Mouse (Mus musculus) MEL (cell line): Measurements from ENCODE around the gene Eef1akmt2. TPM values are rescaled to one million over a fixed set of nuclear protein-coding genes. Genes with fewer than 3 reads are reported as not detected.

ENCODE experiments used
- DNase-seq: peaks from one replicate; pipeline ENCODE4 v3.0.0; 2011; ENCODE audit warnings: low read depth, low spot score
- H3K27ac ChIP-seq: 2 replicates; pipeline ENCODE4 v1.5.1; 2012; ENCODE audit warnings: low read depth, mild to moderate bottlenecking, control low read depth, low read length, moderate library complexity; ENCODE audit not compliant: control insufficient read depth
- H3K27me3 ChIP-seq, 2 experiments: fragments of 150-350 bp in 1 of 2; sonication (generic) in 1 of 2; 2 replicates each; pipeline ENCODE4 v1.6.1; 2012; ENCODE audit warnings: low read length in 2 of 2, mild to moderate bottlenecking in 2 of 2, improper control_type of control experiment in 1 of 2, moderate library complexity in 1 of 2; ENCODE audit not compliant: insufficient read depth in 2 of 2, control insufficient read depth in 1 of 2
- H3K36me3 ChIP-seq, 2 experiments: 2 replicates each; pipeline ENCODE4 v1.6.1; 2012 to 2014; ENCODE audit warnings: low read length in 2 of 2, improper control_type of control experiment in 1 of 2, inconsistent platforms in 1 of 2, mild to moderate bottlenecking in 1 of 2; ENCODE audit not compliant: insufficient read depth in 2 of 2, control insufficient read depth in 1 of 2
- H3K4me1 ChIP-seq, 2 experiments: fragments of 150-350 bp in 1 of 2; sonication (generic) in 1 of 2; 2 replicates each; pipeline ENCODE4 v1.6.1; 2012; ENCODE audit warnings: low read length in 2 of 2, improper control_type of control experiment in 1 of 2, mild to moderate bottlenecking in 1 of 2; ENCODE audit not compliant: insufficient read depth in 2 of 2, control insufficient read depth in 1 of 2
- H3K4me3 ChIP-seq, 2 experiments: fragments of 150-350 bp in 1 of 2; sonication (generic) in 1 of 2; 2 replicates each; pipeline ENCODE4 v1.5.1; 2012; ENCODE audit warnings: low read depth in 2 of 2, low read length in 2 of 2, mild to moderate bottlenecking in 2 of 2, moderate library complexity in 2 of 2, control low read depth in 1 of 2, improper control_type of control experiment in 1 of 2; ENCODE audit not compliant: control insufficient read depth in 1 of 2, insufficient read depth in 1 of 2
- H3K79me2 ChIP-seq: 2 replicates; pipeline ENCODE4 v1.6.1; 2012; ENCODE audit warnings: mild to moderate bottlenecking, low read length, moderate library complexity; ENCODE audit not compliant: control insufficient read depth, poor library complexity, insufficient read depth
- H3K9ac ChIP-seq: 2 replicates; pipeline ENCODE4 v1.6.1; 2012; ENCODE audit warnings: low read depth, mild to moderate bottlenecking, control low read depth, low read length, moderate library complexity; ENCODE audit not compliant: control insufficient read depth, poor library complexity, severe bottlenecking
- H3K9me3 ChIP-seq: fragments of 150-350 bp; sonication (generic); replicated peaks from 2 replicates; pipeline ENCODE4 v1.6.1; 2012; ENCODE audit warnings: mild to moderate bottlenecking, low read length, improper control_type of control experiment, moderate library complexity; ENCODE audit not compliant: insufficient read depth
- BHLHE40 ChIP-seq: IDR thresholded peaks from 2 replicates; pipeline ENCODE4 v1.6.1; 2012; ENCODE audit warnings: low read depth, mild to moderate bottlenecking, inconsistent platforms, low read length, improper control_type of control experiment, borderline replicate concordance
- CHD1 ChIP-seq: IDR thresholded peaks from 2 replicates; pipeline ENCODE4 v1.6.1; 2012; ENCODE audit warnings: low read depth, mild to moderate bottlenecking, inconsistent platforms, low read length, improper control_type of control experiment
- CHD2 ChIP-seq: IDR thresholded peaks from 2 replicates; pipeline ENCODE4 v1.6.1; 2011; ENCODE audit warnings: low read length, improper control_type of control experiment
- CTCF ChIP-seq, 3 experiments: IDR thresholded peaks in 2 of 3; conservative IDR thresholded peaks in 1 of 3; 2 replicates each; pipeline ENCODE4 v1.5.1; 2011 to 2012; ENCODE audit warnings: low read length in 3 of 3, low read depth in 2 of 3, mild to moderate bottlenecking in 2 of 3, improper control_type of control experiment in 1 of 3, inconsistent platforms in 1 of 3, mixed read lengths in 1 of 3, moderate library complexity in 1 of 3; ENCODE audit not compliant: control insufficient read depth in 1 of 3, insufficient read depth in 1 of 3, poor library complexity in 1 of 3, severe bottlenecking in 1 of 3
- E2F4 ChIP-seq: IDR thresholded peaks from 2 replicates; pipeline ENCODE4 v1.6.1; 2011; ENCODE audit warnings: low read depth, low read length, improper control_type of control experiment, borderline replicate concordance
- ELF1 ChIP-seq: IDR thresholded peaks from 2 replicates; pipeline ENCODE4 v1.6.1; 2014; ENCODE audit warnings: low read depth, mild to moderate bottlenecking, inconsistent platforms, low read length, improper control_type of control experiment, moderate library complexity
- EP300 ChIP-seq, 2 experiments: IDR thresholded peaks; 2 replicates each; pipeline ENCODE4 v1.6.1; 2011; ENCODE audit warnings: improper control_type of control experiment in 2 of 2, low read length in 2 of 2, low read depth in 1 of 2, mild to moderate bottlenecking in 1 of 2
- GABPA ChIP-seq: IDR thresholded peaks from 2 replicates; pipeline ENCODE4 v1.6.1; 2012; ENCODE audit warnings: low read depth, mild to moderate bottlenecking, inconsistent platforms, low read length, improper control_type of control experiment, moderate library complexity
- GATA1 ChIP-seq: IDR thresholded peaks from 2 replicates; pipeline ENCODE4 v1.6.1; 2011; ENCODE audit warnings: low read depth, low read length, improper control_type of control experiment
- HCFC1 ChIP-seq: IDR thresholded peaks from 2 replicates; pipeline ENCODE4 v1.6.1; 2012; ENCODE audit warnings: low read depth, mild to moderate bottlenecking, inconsistent platforms, low read length, improper control_type of control experiment, moderate library complexity
- JUND ChIP-seq: IDR thresholded peaks from 2 replicates; pipeline ENCODE4 v1.6.1; 2011; ENCODE audit warnings: low read depth, mild to moderate bottlenecking, improper control_type of control experiment, low read length
- KAT2A ChIP-seq: conservative IDR thresholded peaks from 2 replicates; pipeline ENCODE4 v1.6.1; 2012; ENCODE audit warnings: low read depth, low read length, improper control_type of control experiment, inconsistent platforms
- MAX ChIP-seq: IDR thresholded peaks from 2 replicates; pipeline ENCODE4 v1.6.1; 2011; ENCODE audit warnings: low read length, improper control_type of control experiment
- MAZ ChIP-seq: IDR thresholded peaks from 2 replicates; pipeline ENCODE4 v1.6.1; 2012; ENCODE audit warnings: low read depth, mild to moderate bottlenecking, inconsistent platforms, low read length, improper control_type of control experiment
- MEF2A ChIP-seq: IDR thresholded peaks from 2 replicates; pipeline ENCODE4 v1.6.1; 2014; ENCODE audit warnings: low read depth, mild to moderate bottlenecking, inconsistent platforms, low read length, improper control_type of control experiment; ENCODE audit not compliant: poor library complexity, insufficient replicate concordance, severe bottlenecking; ENCODE audit errors: extremely low read depth
- MXI1 ChIP-seq: IDR thresholded peaks from 2 replicates; pipeline ENCODE4 v1.6.1; 2011; ENCODE audit warnings: mild to moderate bottlenecking, low read depth, low read length, improper control_type of control experiment
- MYB ChIP-seq: IDR thresholded peaks from 2 replicates; pipeline ENCODE4 v1.6.1; 2011; ENCODE audit warnings: mild to moderate bottlenecking, low read depth, low read length, improper control_type of control experiment
- MYC ChIP-seq: IDR thresholded peaks from 2 replicates; pipeline ENCODE4 v1.6.1; 2011; ENCODE audit warnings: low read depth, mild to moderate bottlenecking, low read length, improper control_type of control experiment, moderate library complexity
- NRF1 ChIP-seq: IDR thresholded peaks from 2 replicates; pipeline ENCODE4 v1.6.1; 2014; ENCODE audit warnings: low read depth, mild to moderate bottlenecking, inconsistent platforms, low read length, improper control_type of control experiment, moderate library complexity; ENCODE audit not compliant: poor library complexity, insufficient read depth, severe bottlenecking
- POLR2A ChIP-seq, 2 experiments: IDR thresholded peaks; 2 replicates each; pipeline ENCODE4 v1.6.1; 2011 to 2012; ENCODE audit warnings: low read length in 2 of 2, mild to moderate bottlenecking in 2 of 2, control low read depth in 1 of 2, improper control_type of control experiment in 1 of 2, low read depth in 1 of 2, moderate library complexity in 1 of 2; ENCODE audit not compliant: control insufficient read depth in 1 of 2, insufficient read depth in 1 of 2, poor library complexity in 1 of 2
- POLR2AphosphoS2 ChIP-seq: IDR thresholded peaks from 2 replicates; pipeline ENCODE4 v1.6.1; 2011; ENCODE audit warnings: low read length, improper control_type of control experiment
- RCOR1 ChIP-seq: IDR thresholded peaks from 2 replicates; pipeline ENCODE4 v1.6.1; 2012; ENCODE audit warnings: low read depth, mild to moderate bottlenecking, inconsistent platforms, low read length, improper control_type of control experiment
- SMC3 ChIP-seq: IDR thresholded peaks from 2 replicates; pipeline ENCODE4 v1.6.1; 2011; ENCODE audit warnings: low read depth, low read length, improper control_type of control experiment
- TAL1 ChIP-seq: IDR thresholded peaks from 2 replicates; pipeline ENCODE4 v1.6.1; 2012; ENCODE audit warnings: mild to moderate bottlenecking, inconsistent platforms, low read length, moderate library complexity, mixed read lengths
- TBP ChIP-seq: IDR thresholded peaks from 2 replicates; pipeline ENCODE4 v1.8.0; 2011; ENCODE audit warnings: low read depth, low read length, improper control_type of control experiment
- TCF12 ChIP-seq: IDR thresholded peaks from 2 replicates; pipeline ENCODE4 v1.6.1; 2014; ENCODE audit warnings: low read depth, mild to moderate bottlenecking, inconsistent platforms, low read length, improper control_type of control experiment, moderate library complexity
- UBTF ChIP-seq: IDR thresholded peaks from 2 replicates; pipeline ENCODE4 v1.6.1; 2012; ENCODE audit warnings: low read depth, mild to moderate bottlenecking, inconsistent platforms, low read length, improper control_type of control experiment, moderate library complexity, borderline replicate concordance; ENCODE audit not compliant: insufficient read depth
- USF1 ChIP-seq: IDR thresholded peaks from 2 replicates; pipeline ENCODE4 v1.6.1; 2014; ENCODE audit warnings: low read depth, mild to moderate bottlenecking, inconsistent platforms, low read length, improper control_type of control experiment, moderate library complexity
- ZC3H11A ChIP-seq: IDR thresholded peaks from 2 replicates; pipeline ENCODE4 v1.6.1; 2012; ENCODE audit warnings: low read depth, mild to moderate bottlenecking, inconsistent platforms, low read length, improper control_type of control experiment
- ZKSCAN1 ChIP-seq: IDR thresholded peaks from 2 replicates; pipeline ENCODE4 v1.6.1; 2012; ENCODE audit warnings: low read depth, mild to moderate bottlenecking, inconsistent platforms, low read length, improper control_type of control experiment, moderate library complexity
- ZMIZ1 ChIP-seq: IDR thresholded peaks from 2 replicates; pipeline ENCODE4 v1.6.1; 2012; ENCODE audit warnings: low read depth, mild to moderate bottlenecking, inconsistent platforms, low read length, improper control_type of control experiment, moderate library complexity
- ZNF384 ChIP-seq: IDR thresholded peaks from 2 replicates; pipeline ENCODE4 v1.6.1; 2012; ENCODE audit warnings: low read depth, mild to moderate bottlenecking, inconsistent platforms, low read length, improper control_type of control experiment
- polyA plus RNA-seq, 2 experiments: library from polyadenylated mRNA; stranded (reverse) in 1 of 2; unstranded in 1 of 2; fragments of >175 nt in 1 of 2; fragments of >200 nt in 1 of 2; gene quantifications; 2 replicates each; pipeline versions ENCODE4 v1.2.1 to v1.2.4; 2012; ENCODE audit warnings: low replicate concordance in 2 of 2, low read depth in 1 of 2; ENCODE audit not compliant: insufficient read length in 2 of 2, insufficient read depth in 1 of 2, missing spikeins in 1 of 2
- total RNA-seq: library from RNA; depleted of rRNA; stranded (reverse); fragments of 300-350 nt; gene quantifications from 2 replicates; pipeline ENCODE4 v1.2.3, GENCODE M21; 2012

The Eef1akmt2 gene
- total and polyA plus RNA-seq, 3 experiments, result 26.9 to 330 (median 27.0) TPM

DNA sequence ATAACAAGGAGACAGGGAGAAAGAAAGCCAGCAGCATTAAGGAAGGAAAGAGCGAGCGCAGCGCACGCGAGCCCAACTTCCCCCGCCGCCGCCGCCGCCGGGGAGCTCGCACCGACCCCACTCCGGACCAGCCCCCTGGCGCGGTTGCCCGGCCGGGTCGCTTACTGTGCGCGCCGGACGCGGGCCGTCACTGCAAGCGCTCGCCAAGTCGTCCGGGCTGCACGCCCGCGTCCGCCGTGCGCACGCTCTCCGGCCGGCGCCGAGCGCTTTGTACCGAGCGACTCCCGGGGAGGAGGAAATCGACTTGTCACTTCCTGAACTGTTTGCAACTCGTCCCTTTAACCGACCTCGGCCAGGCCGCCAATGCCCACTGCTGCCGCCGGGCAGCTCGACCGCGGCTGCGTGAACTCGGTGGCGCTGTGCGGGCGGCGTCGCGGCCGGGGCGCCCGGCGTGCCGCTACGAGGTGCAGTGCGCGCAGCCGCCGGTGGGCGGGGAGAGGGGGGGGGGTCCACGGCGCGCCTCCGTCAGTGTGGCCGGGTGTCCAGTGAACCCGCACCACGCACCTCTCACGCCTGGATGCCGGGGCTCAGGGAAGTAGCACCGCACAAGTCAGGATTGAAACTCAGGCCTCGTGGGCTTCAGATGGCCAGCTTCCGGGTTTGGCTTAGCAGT is 38.9 kb downstream of the Eef1akmt2 start, which contains the start of gene Fam53b (continued):
- no peak for TF ChIP-seq BHLHE40
- no peak for TF ChIP-seq E2F4
- no peak for TF ChIP-seq HCFC1
- TF ChIP-seq, all 39 proteins: peak for 11

GRCm38 (mm10) chr7:132812619-132813415 is 39.7 kb downstream of the Eef1akmt2 start:
- H3K4me1 ChIP-seq, result peaks cover 2 to 5% of the 10 kb centered on the region in 2 experiments; a peak in 3 of 4 replicates
- peaks cover 42% of the 10 kb centered on the region for H3K79me2 ChIP-seq
- H3K4me3 ChIP-seq, result peak overlapping the region; percentile 74 to 91
- H3K27me3 ChIP-seq, result no peaks in the 10 kb centered on the region
- H3K9ac ChIP-seq, result peak overlapping the region; percentile 82
- H3K9me3 ChIP-seq, result no peaks in the 10 kb centered on the region
- peaks cover 0 to 6% of the 10 kb centered on the region in 2 experiments; a peak in 2 of 4 replicates for H3K36me3 ChIP-seq
- peak overlapping the region; percentile 89 for H3K27ac ChIP-seq
- DNase-seq, result peak; percentile 86
- no peak for TF ChIP-seq BHLHE40
- no peak for TF ChIP-seq E2F4
- TF ChIP-seq ZNF384, result peak; percentile 74
- TF ChIP-seq NRF1, result no peak
- TF ChIP-seq TAL1, result no peak
- TF ChIP-seq USF1, result no peak
- no peak for TF ChIP-seq MEF2A
- TF ChIP-seq CHD2, result no peak
- TF ChIP-seq CTCF (IDR thresholded peaks at IDR 0.05 in 2 of 3, conservative IDR thresholded peaks at IDR 0.05 in 1 of 3; ENCODE audit: control insufficient read depth in 1 of 3, insufficient read depth in 1 of 3, low read depth in 2 of 3, low read length in 3 of 3, poor library complexity in 1 of 3, severe bottlenecking in 1 of 3), result no peak
- no peak for TF ChIP-seq ZC3H11A
- no peak for TF ChIP-seq HCFC1
- TF ChIP-seq SMC3, result no peak
- TF ChIP-seq MAX, result peak; percentile 66; the same call in 1 of the 2 replicates
- TF ChIP-seq POLR2AphosphoS2, result no peak; the same call in 1 of the 2 replicates
- 0 out of 2 replicates have a peak, but pooled peaks have one; percentile 32 for TF ChIP-seq ELF1
- TF ChIP-seq EP300 (IDR thresholded peaks at IDR 0.05; ENCODE audit: low read depth in 1 of 2, low read length in 2 of 2), result no peak; a peak in 1 of 4 replicates
- TF ChIP-seq GATA1, result no peak
- TF ChIP-seq KAT2A, result no peak
- TF ChIP-seq TBP, result 0 out of 2 replicates have a peak, but pooled peaks have one; percentile 18
- TF ChIP-seq TCF12, result no peak
- peak; percentile 34 to 52; a peak in 2 of 4 replicates for TF ChIP-seq POLR2A (IDR thresholded peaks at IDR 0.05; ENCODE audit: control insufficient read depth in 1 of 2, insufficient read depth in 1 of 2, low read depth in 1 of 2, low read length in 2 of 2, poor library complexity in 1 of 2)
- TF ChIP-seq JUND, result no peak
- TF ChIP-seq RCOR1, result no peak
- TF ChIP-seq MYC, result peak; percentile 58; the same call in 1 of the 2 replicates
- TF ChIP-seq CHD1, result peak; percentile 2; the same call in 1 of the 2 replicates
- TF ChIP-seq MYB, result no peak
- 0 out of 2 replicates have a peak, but pooled peaks have one; percentile 33 for TF ChIP-seq MAZ
- TF ChIP-seq GABPA, result no peak
- TF ChIP-seq UBTF, result peak; percentile 42; the same call in 1 of the 2 replicates
- no peak for TF ChIP-seq ZKSCAN1
- no peak for TF ChIP-seq ZMIZ1
- TF ChIP-seq MXI1, result peak; percentile 67
